Mouse (Mus musculus): ENCODE data around the gene Tcf25. TPM values are rescaled to one million over a fixed set of nuclear protein-coding genes. Genes with fewer than 3 reads are reported as not detected.

Tcf25 gene
- polyA plus RNA-seq, 1 experiment = 557 TPM

- Histone ChIP-seq H3K4me1 (ENCODE audit: control insufficient read depth, insufficient read depth, low read length) (no peaks in the 10 kb centered on the region), H3K4me3 (ENCODE audit: insufficient read depth, low read length) (no peak overlapping the region), H3K27ac (ENCODE audit: insufficient read depth, low read length) (no peak overlapping the region)
- TF ChIP-seq POLR2A (IDR thresholded peaks at IDR 0.05; ENCODE audit: low read depth, low read length) = no peak
- TF ChIP-seq CTCF (IDR thresholded peaks at IDR 0.05; ENCODE audit: borderline replicate concordance, insufficient read depth, low read length) = no peak
Measured at GRCm38 (mm10) chr8:123415967-123416943, 42.7 kb downstream of the Tcf25 start.

DNA sequence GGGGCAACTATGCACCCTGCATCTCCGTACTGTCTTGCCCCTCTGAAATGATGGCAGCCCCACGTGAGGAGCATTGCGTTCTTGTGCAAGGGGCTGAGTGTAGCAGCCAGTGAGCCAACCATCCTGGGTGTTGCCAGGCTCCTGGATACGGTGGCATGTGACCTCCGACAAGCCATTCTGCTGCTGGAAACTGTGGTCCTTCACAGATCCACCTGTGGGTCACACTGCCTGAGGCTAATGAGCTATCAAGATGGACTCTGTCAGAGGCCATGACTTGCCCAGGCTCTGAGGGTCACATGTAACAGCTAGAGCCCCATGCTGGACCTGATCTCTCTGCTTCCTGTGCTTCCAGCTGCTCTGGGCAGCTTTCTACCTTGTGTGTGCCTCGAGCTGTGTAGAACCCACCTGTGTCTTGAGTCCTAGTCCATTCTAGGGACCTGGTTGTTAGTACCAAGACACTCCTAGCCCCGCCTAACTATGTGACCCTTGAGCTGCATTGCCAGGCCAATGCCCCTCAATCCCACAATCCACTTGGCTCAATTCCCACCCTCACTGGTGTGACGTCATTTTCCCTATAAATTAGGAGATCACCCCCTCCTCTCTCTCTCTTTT is 43.5 kb downstream of the Tcf25 start:
- TF ChIP-seq CTCF (IDR thresholded peaks at IDR 0.05; ENCODE audit: borderline replicate concordance, insufficient read depth, low read length) (no peak), POLR2A (IDR thresholded peaks at IDR 0.05; ENCODE audit: low read depth, low read length) (no peak)
- Histone ChIP-seq H3K4me3 (ENCODE audit: insufficient read depth, low read length) (no peak overlapping the region), H3K4me1 (ENCODE audit: control insufficient read depth, insufficient read depth, low read length) (no peaks in the 10 kb centered on the region), H3K27ac (ENCODE audit: insufficient read depth, low read length) (no peak overlapping the region)

- no peak for TF ChIP-seq POLR2A (IDR thresholded peaks at IDR 0.05; ENCODE audit: low read depth, low read length)
- no peak for TF ChIP-seq CTCF (IDR thresholded peaks at IDR 0.05; ENCODE audit: borderline replicate concordance, insufficient read depth, low read length)
- Histone ChIP-seq H3K27ac (ENCODE audit: insufficient read depth, low read length) (no peak overlapping the region), H3K4me1 (ENCODE audit: control insufficient read depth, insufficient read depth, low read length) (peaks cover 3% of the 10 kb centered on the region; the same call in 1 of the 2 replicates), H3K4me3 (ENCODE audit: insufficient read depth, low read length) (no peak overlapping the region)
Measured at GRCm38 (mm10) chr8:123419711-123420110, 46.2 kb downstream of the Tcf25 start.

DNA sequence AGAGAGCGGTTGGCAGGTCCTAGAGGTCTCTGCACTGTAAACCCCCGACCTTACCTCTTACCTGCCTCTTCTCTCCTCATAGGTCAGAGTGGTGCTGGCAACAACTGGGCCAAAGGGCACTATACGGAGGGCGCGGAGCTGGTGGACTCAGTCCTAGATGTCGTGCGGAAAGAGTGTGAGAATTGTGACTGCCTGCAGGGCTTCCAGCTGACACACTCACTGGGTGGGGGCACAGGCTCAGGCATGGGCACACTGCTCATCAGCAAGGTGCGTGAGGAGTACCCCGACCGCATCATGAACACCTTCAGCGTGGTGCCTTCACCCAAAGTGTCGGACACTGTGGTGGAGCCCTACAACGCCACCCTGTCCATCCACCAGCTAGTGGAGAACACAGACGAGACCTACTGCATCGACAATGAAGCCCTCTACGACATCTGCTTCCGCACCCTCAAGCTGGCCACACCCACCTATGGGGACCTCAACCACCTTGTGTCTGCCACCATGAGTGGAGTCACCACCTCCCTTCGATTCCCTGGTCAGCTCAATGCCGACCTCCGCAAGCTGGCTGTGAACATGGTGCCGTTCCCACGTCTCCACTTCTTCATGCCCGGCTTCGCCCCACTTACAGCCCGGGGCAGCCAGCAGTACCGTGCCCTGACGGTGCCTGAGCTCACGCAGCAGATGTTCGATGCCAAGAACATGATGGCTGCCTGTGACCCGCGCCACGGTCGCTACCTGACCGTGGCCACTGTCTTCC is 47.1 kb downstream of the Tcf25 start:
- TF ChIP-seq CTCF (IDR thresholded peaks at IDR 0.05; ENCODE audit: borderline replicate concordance, insufficient read depth, low read length) (no peak), POLR2A (IDR thresholded peaks at IDR 0.05; ENCODE audit: low read depth, low read length) (no peak)
- H3K27ac ChIP-seq (ENCODE audit: insufficient read depth, low read length) = no peak overlapping the region
- H3K4me3 ChIP-seq (ENCODE audit: insufficient read depth, low read length) = no peak overlapping the region
- peaks cover 3% of the 10 kb centered on the region; the same call in 1 of the 2 replicates for H3K4me1 ChIP-seq (ENCODE audit: control insufficient read depth, insufficient read depth, low read length)

DNA sequence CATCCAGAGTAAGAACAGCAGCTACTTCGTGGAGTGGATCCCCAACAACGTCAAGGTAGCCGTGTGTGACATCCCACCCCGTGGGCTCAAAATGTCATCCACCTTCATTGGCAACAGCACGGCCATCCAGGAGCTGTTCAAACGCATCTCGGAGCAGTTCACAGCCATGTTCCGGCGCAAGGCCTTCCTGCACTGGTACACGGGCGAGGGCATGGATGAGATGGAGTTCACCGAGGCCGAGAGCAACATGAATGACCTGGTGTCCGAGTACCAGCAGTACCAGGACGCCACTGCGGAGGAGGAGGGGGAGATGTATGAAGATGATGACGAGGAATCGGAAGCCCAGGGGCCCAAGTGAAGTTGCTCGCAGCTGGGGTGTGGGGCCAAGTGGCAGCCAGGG is 47.8 kb downstream of the Tcf25 start:
- Histone ChIP-seq H3K4me1 (ENCODE audit: control insufficient read depth, insufficient read depth, low read length) (peaks cover 3% of the 10 kb centered on the region; the same call in 1 of the 2 replicates), H3K4me3 (ENCODE audit: insufficient read depth, low read length) (no peak overlapping the region), H3K27ac (ENCODE audit: insufficient read depth, low read length) (no peak overlapping the region)
- TF ChIP-seq POLR2A (IDR thresholded peaks at IDR 0.05; ENCODE audit: low read depth, low read length) (no peak), CTCF (IDR thresholded peaks at IDR 0.05; ENCODE audit: borderline replicate concordance, insufficient read depth, low read length) (no peak)

- peak overlapping the region; percentile 27; the same call in 1 of the 2 replicates for H3K4me3 ChIP-seq (ENCODE audit: insufficient read depth, low read length)
- H3K27ac ChIP-seq (ENCODE audit: insufficient read depth, low read length) = peak overlapping the region; percentile 35; the same call in 1 of the 2 replicates
- TF ChIP-seq POLR2A (IDR thresholded peaks at IDR 0.05; ENCODE audit: low read depth, low read length) = no peak
- 0 out of 2 replicates have a peak, but pooled peaks have one; percentile 31 for TF ChIP-seq CTCF (IDR thresholded peaks at IDR 0.05; ENCODE audit: borderline replicate concordance, insufficient read depth, low read length)
- H3K4me1 ChIP-seq (ENCODE audit: control insufficient read depth, insufficient read depth, low read length) = peaks cover 3% of the 10 kb centered on the region; the same call in 1 of the 2 replicates
Measured at GRCm38 (mm10) chr8:123422056-123422780, 48.7 kb downstream of the Tcf25 start.

DNA sequence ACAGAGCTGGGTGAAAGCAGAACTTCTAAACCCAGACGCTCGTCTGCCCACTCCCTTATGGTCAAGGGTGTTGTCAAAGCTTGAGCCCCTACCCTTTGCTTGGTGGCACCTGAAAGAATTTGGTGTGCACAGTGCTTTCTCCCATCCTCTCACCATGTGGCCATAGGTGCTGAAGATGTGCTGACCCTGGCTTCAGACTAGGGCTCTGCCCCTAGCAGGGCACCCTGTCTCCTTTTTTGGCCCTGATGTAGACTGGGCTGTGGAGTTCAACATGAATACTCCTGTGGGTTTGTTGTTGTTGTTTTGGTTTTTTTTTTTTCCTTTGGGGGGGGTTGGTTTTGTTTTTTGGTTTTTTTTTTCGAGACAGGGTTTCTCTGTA is 49.2 kb downstream of the Tcf25 start:
- Histone ChIP-seq H3K27ac (ENCODE audit: insufficient read depth, low read length) (no peak overlapping the region), H3K4me1 (ENCODE audit: control insufficient read depth, insufficient read depth, low read length) (peaks cover 3% of the 10 kb centered on the region; the same call in 1 of the 2 replicates), H3K4me3 (ENCODE audit: insufficient read depth, low read length) (no peak overlapping the region)
- TF ChIP-seq CTCF (IDR thresholded peaks at IDR 0.05; ENCODE audit: borderline replicate concordance, insufficient read depth, low read length) (no peak), POLR2A (IDR thresholded peaks at IDR 0.05; ENCODE audit: low read depth, low read length) (no peak)

- Histone ChIP-seq H3K4me1 (ENCODE audit: control insufficient read depth, insufficient read depth, low read length) (peaks cover 3% of the 10 kb centered on the region; the same call in 1 of the 2 replicates), H3K27ac (ENCODE audit: insufficient read depth, low read length) (no peak within 1 kb of the TSS), H3K4me3 (ENCODE audit: insufficient read depth, low read length) (peak within 1 kb of the TSS; percentile 27; the same call in 1 of the 2 replicates)
- no peak for TF ChIP-seq POLR2A (IDR thresholded peaks at IDR 0.05; ENCODE audit: low read depth, low read length)
- no peak for TF ChIP-seq CTCF (IDR thresholded peaks at IDR 0.05; ENCODE audit: borderline replicate concordance, insufficient read depth, low read length)
Measured at GRCm38 (mm10) chr8:123423441-123423840, 49.9 kb downstream of the Tcf25 start, which contains the start of gene Def8. TSS of gene Def8 (plus strand) at chr8:123423527.
